Mouse (Mus musculus): ENCODE measurements around the gene Fmnl1.

Gene Fmnl1

DNA sequence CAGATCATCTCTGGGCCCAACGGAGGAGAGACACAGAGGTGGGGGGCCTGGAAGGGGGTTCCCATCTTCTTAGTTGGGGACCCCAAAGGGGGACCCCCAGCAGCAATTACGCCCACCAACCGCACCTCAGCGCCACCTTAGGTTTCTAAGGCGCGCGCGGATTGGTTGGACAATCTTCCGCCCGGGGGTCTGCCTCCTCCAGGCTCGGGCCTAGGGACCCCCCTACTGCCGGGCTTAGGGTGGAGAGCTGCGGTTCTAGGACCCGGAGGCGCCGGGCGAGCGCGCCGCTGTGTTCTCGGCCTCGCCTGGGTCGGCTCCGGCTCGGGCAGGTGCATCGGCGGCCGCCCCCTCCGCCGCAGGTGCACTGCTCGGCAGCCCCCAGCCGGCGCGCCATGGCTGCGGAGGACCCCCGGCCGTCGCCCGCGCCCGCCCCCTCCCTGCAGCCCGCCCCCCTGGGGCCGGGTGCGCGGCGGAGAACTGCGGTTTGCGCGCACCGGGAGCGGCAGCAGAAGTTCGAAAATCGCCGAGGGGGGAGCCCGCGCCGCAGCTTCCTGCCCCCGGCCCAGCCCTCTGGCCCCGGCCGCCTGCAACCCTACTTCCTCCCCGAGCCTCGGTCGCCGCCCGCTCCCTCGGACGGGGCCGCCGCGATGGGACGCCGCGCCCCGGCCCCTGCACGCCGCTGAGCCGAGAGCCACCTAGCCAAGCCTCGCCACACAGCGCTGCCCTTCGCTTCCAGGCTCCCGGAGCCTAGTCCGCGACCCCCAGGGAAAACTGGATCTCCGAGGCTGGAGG lies at the start of gene Fmnl1:
Gene Fmnl1, plus strand, starts transcription at position 614 of the 792 bp plus-strand sequence.
- DNase-seq: peak; percentile 65

DNA sequence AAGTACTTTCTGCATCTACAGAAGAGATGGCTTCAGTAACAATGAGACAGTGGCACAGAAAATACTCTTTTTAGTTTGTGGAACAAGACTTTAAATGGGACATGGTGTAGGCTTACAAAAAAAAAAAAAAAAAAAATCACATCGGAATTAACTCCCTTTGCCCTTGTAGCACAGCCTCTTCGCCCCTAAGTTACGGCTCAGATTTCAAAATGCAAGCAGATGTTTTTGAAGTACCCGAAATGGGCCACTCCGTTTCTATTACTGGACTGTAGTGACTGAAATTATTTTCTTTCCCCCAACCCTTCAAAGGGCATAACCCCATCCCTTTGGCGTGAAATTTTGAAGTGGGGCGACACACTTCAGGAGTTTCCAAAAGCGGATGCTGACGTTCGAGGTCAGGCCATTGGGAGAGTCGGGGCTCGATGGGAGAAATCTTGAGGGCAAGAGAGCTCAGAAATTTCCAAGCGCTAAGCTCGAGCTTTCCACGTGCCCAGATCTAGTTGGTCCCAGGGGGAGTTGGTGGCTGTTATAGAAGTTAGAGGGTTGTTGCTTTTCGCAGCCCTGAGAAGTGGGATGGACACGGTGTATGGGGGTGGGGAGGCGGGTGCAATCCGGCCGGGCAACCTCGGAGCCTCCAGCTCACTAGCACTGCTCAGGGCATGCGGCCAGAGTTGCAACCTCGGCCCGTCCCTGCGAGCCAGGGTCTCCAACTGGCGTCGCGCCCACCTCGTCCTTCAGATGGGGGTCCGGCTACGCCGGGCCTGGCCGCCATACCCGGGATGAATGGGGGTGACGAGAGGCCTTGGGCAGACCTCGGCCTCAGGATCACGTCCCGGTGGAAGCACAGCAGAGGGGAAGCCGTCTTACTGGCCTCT lies 39.0 kb upstream of the Fmnl1 start, which contains the start of gene Hexim2:
Gene Hexim2, plus strand, starts transcription at position 729 of the 875 bp plus-strand sequence.
- DNase-seq: peak; percentile 64

DNA sequence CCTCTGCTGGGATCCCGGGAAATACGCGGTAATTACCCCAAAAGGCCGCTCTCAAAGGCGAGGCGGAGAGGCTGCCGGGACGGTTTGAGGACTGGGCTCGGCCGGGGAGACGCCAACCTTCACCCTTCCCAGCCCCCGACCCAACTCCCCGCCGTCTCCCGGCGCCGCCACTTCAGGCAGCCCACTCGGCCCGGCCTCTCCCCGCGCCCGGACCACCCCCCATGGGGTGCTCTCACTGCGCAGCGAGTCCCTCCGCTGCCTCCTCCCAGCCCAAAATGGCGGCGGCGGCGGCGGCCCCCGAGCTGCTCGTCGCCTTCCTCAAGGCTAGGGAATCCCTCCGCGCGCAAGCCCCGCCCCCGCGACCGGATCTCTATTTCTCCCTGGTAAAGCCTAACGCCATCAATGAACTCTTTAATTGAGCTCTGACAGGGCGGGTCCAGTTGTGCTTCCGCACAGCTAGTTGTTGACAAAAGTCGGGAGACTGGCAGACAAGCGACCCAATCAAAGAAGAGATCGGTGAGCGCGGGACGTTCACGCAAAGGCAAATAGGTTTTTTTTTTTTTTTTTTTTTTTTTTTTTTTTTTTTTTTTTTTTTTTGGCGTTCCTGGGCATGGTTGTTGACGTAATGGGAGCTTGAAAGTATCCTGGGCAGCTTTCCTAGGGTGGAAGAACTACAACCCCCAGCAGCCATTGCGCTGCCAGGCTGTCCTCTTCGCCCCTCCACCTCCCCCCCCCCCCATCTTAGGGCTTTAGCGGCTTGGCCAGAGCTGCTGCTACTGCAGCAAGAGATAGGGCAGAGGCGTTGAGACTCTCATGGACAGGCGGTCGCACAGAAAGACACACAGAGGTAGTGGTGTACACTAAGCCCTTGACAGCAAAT lies 38.1 kb upstream of the Fmnl1 start:
- peak; percentile 98 for DNase-seq

DNA sequence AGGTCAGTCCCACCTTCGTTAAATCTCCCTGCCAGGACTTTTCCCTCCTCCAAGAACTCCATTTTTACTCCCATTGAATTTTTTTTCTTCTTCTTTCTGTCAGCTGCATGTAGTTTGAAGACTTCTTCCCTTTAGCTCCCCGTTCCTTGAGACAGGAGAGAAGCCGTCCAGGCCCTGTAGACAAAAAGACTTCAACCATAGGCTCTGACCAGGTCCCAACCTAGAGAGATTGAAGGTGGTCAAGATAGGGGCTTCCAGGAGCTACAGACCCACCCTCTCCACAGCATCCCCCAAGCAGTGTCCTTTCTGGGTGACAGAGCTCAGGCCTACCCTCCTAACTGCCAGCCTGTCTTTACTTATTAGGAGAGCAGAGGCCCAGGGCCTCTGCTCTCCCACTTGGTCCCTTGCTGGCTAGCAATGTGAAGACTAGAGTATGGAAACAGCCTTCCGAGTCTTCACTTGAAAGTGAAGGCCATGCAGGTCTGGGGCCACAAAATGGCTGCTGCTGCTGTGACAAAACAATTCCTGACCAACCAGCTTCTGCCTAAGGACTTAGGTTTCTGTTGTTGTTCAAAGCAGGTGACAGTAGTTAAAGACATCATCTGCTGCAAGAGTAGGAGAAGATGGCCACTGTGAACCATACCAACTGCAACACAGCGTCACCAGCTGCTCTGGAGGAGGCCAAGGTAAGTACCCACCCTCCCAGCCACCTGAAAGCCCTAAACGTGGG lies 37.3 kb upstream of the Fmnl1 start:
- DNase-seq: no peak

DNA sequence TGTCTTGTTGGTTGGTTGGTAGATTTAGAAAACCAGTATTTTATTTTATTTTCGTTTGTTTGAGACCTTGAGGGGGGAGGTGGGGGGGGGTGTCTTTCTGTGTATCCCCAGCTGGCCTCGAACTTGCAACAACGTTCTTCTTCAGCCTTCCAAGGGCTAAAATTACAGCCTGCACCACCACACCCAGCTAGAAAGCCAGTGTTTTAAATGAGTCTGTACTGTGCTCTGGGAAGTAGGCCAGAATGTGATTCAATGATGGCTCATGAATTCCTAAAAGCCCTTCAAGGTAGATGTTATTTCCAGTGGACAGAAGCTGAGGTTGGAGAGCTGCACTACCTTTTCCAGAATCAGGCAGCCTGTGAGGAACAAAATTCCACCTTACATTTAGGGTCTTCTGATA lies 36.7 kb upstream of the Fmnl1 start:
- no peak for DNase-seq

DNA sequence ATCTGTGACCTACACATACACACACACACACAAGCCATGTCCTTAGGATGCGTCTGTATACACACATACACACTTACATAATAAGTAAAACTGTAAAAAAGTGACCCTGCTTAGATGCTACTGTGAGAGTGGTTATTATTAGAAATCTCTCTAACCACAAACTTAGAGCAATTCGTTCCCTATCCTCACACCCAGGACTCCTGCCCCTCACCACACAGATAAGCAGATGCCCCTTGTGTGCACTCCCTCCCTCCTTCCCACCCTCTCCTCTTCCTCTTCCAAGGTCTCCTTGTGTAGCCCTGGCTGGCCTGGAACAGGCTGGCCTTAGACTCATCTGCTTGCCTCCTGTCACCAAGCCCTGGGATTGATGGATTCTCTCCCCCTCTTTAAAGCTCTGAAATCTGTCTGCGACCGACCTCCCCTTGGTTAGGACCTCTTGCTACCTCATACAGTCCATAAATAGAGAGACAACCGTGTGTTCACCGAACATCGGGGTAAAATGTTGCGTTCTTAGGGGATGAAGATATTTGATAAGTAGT lies 34.8 kb upstream of the Fmnl1 start:
- no peak for DNase-seq

DNA sequence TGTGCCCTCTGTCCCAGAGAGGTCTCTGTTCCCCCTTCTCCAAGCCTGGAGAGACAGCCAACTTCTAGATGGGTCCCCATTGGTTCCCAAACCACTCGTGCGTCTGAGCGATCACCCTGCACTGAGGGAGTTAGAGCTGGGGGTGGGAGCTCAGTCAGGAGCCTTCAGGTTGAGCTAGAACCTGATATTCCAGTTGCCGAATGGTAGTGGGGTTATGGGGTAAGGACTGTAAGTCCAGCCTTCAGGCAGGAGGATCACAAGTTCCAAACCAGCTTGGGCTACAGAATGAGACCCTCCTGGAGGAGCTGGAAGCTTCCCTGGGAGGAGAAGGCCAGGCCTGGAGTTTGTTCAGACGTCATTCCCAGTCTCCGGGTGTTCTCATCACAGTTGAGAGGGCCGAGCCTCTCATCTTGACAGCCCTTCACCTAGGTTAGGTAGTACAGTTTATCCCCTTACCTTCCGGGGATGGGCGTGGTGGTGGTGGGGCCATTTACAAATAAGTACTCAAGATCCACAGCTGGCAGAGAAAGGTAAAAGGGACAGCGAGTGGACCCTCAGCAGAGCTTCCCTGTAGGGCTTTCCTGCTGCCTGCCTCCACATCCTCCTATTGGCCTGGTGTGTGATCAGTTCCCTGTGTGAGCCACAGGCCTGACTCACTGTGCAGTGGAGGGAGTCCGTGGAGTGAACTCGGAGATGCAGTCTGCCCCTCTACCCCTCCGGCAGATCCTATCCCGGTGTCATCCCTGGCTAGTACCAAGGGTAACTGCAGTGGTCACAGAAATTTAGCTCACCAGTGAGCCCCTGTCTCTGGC lies 30.8 kb upstream of the Fmnl1 start:
- DNase-seq: no peak

DNA sequence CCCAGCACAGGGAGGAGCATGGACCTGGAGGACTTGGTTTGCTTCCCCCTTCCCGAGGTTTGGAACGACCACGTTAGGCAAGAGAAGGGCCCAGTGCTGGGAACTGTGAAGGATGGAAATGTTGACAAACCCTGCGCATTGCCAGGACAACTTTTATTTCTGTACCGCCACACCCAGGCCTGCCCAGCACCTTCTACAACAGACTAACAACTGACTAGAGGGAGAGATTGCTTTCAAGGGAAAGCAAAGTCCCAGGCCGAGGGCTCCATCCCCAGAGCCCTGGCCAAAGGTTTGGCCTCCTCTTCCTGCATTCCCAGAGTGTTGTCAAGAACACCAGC lies 30.2 kb upstream of the Fmnl1 start:
- DNase-seq: no peak

DNA sequence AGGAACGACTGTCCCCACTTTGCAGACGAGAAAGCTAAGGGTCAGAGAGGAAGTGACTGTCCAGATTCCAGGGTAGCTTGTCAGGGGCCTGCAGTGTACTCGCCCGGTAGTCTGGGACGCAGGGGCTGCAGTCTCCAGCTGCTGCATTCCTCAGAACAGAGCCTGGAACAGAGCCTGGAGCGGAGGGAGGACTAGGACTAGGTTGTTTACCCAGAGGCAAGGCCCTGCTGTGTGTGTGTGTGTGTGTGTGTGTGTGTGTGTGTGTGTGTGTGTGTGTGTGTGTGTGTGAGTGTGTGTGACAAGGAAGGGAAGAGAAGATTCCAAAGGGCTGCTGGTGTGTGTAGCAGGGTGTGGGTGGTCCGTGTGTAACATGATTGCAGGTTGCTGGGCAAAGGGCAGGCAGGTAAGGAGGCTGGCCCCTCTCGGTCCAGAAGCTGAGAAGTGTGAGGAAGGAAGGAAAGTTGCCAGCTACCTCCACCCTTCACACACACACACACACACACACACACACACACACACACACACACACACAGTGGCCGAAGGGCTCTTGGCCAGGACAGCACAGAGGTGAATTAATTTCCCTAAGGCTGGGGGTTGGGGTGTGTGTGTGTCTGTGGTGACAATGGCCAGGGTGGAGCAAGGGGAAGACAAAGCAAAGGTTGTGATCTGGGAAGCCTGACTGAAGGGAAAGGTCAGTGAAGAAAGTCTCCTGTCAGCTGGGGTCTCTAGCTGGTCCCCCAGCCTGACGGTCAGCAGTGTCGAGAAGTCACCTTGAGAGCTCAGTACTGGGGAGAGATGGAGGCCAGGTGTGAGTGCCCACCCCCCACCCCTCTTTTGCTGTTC lies 29.6 kb upstream of the Fmnl1 start:
- peak; percentile 19 for DNase-seq

DNA sequence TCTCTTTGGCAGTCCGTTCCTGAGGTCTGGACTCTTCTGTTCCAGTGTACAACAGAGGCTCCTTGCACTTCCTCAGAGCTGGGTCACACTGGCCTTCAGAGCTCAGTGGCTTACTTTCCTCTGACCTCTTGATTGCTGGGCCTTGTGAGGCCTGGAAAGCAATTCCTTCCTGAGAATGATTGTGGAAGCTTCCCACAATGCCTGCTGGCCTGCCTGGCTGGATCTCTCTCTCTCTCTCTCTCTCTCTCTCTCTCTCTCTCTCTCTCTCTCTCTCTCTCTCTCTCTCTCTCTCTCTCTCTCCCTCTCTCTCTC lies 29.0 kb upstream of the Fmnl1 start:
- no peak for DNase-seq

DNA sequence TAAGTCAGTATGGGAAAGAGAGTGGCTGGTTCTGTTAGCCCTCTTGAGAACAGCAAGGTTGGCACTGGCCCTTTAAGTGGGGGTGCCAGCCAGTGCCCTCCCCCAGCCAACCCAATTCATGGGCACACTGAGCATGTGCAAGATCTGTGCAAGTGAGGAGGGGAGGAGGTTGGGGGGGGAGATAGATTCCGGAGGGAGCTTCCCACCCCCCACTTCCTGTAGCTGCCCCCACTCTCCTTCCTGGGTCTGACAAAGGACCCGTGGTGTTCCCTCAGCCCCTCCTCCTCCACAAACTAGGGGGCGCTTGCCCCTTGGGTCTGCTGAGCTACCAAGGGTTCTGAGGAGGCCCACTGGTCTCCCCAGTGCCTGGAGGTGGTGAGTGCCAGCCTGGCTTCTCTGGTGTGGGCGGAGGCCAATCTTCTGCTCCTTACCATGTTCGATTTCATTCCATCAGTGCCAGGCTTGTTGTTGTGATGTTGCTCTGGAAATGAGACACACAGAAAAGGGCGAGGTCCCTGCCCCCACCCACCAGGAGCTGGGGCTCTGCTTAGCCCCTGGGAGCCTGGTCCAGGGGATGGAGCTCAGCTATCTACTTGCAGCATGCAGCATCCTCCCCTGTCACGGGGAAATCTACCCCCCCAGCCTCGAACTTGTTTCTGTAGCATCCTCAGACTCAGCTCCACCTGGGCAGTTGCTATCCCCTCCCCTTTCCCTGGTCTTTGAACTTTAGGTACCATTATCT lies 28.3 kb upstream of the Fmnl1 start:
- peak; percentile 85 for DNase-seq

DNA sequence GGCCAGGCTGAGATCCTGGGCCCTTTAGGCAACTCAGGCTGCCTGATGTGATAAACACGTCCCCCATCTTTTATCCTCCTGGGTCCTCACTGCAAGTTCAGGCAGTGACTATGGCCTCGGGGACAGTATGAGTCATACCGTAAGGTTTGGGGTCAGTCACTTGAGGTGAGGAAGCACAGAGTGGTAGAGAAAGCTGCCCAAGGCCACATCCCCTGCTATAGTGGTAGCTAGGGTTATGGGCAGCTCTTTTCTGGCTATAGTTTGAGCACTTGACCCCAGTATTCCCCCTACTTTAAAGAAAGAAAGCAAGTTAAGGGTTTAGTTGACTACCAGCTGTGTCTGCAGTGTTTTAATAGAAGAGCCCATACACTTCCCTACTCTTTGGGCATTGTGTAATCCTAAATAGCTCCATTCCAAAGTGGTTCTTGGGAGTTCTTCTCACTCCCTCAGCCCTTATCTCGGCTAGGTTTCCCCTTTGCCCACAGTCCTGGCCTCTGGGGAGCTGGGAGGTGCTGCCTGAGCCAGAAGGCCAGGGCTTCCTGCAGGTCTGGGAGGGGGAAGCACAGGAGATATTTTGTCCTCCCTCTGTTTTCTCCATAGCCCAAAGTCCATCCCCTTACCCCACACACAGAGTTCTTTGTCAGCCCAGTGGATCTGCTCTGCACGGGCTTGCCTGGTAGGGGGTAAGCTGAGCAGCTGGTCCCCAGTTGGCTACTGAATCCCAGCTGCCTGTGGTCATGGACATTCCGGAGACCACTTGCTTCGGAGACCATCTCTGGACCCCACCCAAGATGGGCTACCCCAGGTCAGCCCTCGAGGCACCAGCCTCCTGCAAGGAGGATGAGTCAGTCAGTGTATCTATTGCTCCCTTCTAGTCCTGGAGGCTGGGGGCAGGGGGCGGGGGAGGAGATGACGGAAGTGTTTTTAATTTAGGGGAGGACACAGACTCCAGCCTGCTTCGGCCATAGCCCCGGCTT lies 26.3 kb upstream of the Fmnl1 start:
- DNase-seq: no peak

DNA sequence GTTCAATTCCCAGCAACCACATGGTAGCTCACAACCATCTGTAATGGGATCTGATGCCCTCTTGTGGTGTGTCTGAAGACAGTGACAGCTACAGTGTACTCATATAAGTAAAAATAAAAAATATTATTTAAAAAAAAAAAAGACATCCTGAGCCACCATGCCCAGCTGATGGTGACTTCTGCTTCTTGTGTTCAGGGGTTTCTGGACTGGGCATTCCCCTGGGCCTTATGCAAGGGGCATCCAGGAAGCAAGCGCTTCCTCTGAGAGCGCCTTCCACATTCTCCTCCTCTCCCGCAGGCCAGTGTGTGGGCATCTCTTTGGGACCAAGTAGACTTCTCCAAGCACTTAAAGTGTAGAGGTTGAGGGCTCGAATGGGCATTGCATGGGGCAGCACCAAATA lies 24.5 kb upstream of the Fmnl1 start:
- DNase-seq: no peak

DNA sequence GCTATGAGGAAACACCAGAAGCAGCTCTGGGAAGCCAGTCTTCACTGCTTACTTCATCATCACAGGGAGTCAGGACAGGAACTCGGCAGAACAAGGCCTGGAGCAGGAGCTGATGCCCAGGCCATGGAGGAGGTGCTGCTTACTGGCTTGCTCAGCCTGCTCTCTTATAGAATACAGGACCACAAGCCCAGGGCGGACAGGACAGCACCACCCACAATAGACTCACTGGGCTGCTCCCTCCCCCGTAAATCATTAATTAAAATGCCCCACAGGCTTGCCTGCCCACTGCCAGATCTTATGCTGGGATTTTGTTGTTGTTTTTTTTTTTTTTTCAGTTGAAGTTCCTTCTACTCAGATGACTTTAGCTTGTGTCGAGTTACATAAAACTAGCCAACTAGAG lies 23.1 kb upstream of the Fmnl1 start:
- no peak for DNase-seq

DNA sequence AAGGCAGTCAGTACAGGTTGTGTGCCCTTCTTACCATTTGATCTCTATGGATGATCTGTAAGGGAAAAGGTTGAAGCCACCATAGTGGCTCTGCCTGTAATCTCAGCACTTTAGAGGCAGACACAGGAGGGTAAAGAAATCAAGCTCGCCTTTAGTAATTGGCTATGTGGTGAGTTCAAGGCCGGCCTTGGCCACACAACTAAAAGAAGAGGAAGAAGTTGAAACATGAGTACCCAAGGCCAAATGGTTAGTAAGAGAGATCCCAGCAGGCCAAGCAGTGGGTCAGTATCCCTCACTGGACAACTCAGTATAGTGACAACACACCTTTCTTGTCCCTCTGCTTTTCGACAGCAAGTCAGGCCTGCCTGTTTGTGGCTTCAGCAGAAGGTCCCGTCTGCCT lies 21.1 kb upstream of the Fmnl1 start:
- no peak for DNase-seq

DNA sequence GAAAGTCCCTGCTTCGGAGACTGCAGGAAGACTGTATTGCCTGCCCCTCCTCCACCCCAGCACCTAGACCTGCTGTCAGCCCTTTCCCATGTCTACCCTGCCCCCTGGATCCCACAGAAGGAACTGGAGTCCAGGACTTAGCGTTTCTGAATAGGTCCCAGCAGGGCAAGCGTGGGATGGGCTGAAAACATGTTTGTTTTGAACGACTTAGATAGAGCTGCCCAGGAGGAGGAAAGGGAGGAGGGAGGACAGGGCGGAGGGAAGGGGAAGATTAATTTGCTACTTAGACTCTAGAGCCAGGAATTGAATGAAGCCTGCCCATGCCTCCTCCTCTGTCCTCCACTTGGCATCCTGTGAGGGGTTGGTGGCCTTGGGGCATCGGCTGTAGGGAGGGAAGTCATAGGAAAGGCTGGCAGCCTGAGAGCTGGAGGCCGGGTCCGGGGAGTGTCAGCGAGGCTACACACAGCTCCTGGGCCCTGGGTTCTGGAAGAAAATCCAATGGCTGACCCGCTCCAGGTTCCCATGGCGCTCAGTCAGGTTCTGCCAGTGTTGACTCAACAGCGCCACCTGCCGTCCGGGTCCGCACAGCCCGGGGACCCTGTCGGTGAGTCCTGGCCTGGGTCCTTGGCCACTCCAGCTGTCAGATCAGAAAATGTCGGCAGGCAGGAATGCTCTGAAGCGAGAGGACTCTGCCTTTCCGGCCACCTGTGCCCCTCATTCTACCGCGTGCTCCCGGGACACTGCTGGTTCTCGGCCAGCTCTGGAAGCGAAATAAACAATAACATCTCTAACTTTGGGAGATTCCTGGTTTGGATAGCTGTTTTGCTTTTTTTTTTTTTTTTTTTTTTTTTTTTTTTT lies 12.1 kb upstream of the Fmnl1 start:
- peak; percentile 88 for DNase-seq

DNA sequence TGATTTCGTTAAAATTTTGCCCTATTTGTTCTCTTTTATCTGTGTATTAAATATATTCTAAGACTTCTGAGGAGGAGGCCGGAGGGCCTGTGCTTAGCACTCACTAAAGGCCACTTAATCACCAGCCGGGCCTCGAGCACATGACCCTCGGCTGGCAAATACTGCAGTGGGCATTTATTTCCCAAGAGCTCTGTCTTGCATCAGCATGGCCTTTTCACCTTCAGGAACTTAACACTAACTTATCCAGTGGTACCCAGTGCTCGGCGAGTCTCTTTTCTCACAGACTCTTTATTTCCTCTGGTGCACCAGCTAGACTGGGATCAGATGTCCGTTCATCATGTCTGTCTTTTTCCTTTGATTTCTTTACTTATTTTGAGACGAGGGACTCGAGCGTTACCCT lies 10.2 kb upstream of the Fmnl1 start:
- DNase-seq: no peak
